8 mouse cellular contexts compared by ENCODE assay signal in genomic region chr15:102458904-102459317, GRCm38 (mm10). TPM values are rescaled to one million over a fixed set of nuclear protein-coding genes. Genes with fewer than 3 reads are reported as not detected.
DNase-seq lines count a peak whose midpoint lies in the region; ATAC-seq lines count a peak whose summit lies in the region.

Gene Prr13, plus strand, starts transcription at chr15:102459028.

- H3K27ac ChIP-seq in hindbrain, embryonic 15.5 days (replicated peaks) = peak within 1 kb of the TSS; percentile 64

- peak within 1 kb of the TSS; percentile 57 for H3K9ac ChIP-seq in hindbrain, embryonic 15.5 days

- peak within 1 kb of the TSS; percentile 68 for H3K4me2 ChIP-seq in hindbrain, embryonic 15.5 days

- H3K4me1 ChIP-seq in hindbrain, embryonic 15.5 days (replicated peaks) = peaks cover 27% of the 10 kb centered on the region

- peak; percentile 92 for ATAC-seq in hindbrain, embryonic 15.5 days (ENCODE audit: low FRiP score, low read depth)

- H3K27me3 ChIP-seq in hindbrain, embryonic 15.5 days = no peaks in the 10 kb centered on the region

- H3K36me3 ChIP-seq in hindbrain, embryonic 15.5 days = peaks cover 3% of the 10 kb centered on the region; the same call in 1 of the 2 replicates

- peak; percentile 90 for DNase-seq in T-cell, adult 2 months (ENCODE audit: low spot score)
- peak; percentile 95 to 98 for DNase-seq in cerebellum, postnatal 36 days
- DNase-seq in frontal cortex, postnatal 36 days (ENCODE audit: low spot score in 2 of 2) = peak; percentile 87 to 94
- DNase-seq in left cerebral cortex, adult 11 months (ENCODE audit: low spot score) = peak; percentile 90
- DNase-seq in lung, postnatal 4 days = peak; percentile 93 to 95
- peak; percentile 94 for DNase-seq in retina, postnatal 7 days (ENCODE audit: low read depth, low spot score)
- DNase-seq in urinary bladder, adult 2 months (ENCODE audit: low spot score) = peak; percentile 68

- WGBS in hindbrain, embryonic 15.5 days = under 1% methylated on average over 19 of the region's 19 CpGs

- H3K9me3 ChIP-seq in hindbrain, embryonic 15.5 days = no peaks in the 10 kb centered on the region

- H3K4me3 ChIP-seq in hindbrain, embryonic 15.5 days = peak within 1 kb of the TSS; percentile 50

RNA-seq across cellular contexts. Expression of gene Prr13, which starts in this region (rescaled TPM):
- 88.7 and 98.5 TPM in 2 replicates for polyA plus RNA-seq in hindbrain, embryonic 15.5 days (2015; fragmentation: Nextera tagmentation; extraction: Ambion mirVana)
- 145 and 166 TPM in 2 replicates for polyA plus RNA-seq in urinary bladder, adult 2 months (2012; rRNA removed)

Comparison
In these comparisons a context has a peak if more than half of its experiments do, and no peak if none do; other contexts are left out.
1. Peak in every context shown above with its lines: DNase-seq, ATAC-seq, H3K4me3 ChIP-seq and H3K27ac ChIP-seq.